Mouse (Mus musculus) MEL (cell line): ENCODE results near the gene Cox7b. TPM values are rescaled to one million over a fixed set of nuclear protein-coding genes. Genes with fewer than 3 reads are reported as not detected.

Experiments used
- DNase-seq: peaks from one replicate; pipeline ENCODE4 v3.0.0; 2011; ENCODE audit warnings: low read depth, low spot score
- H3K27ac ChIP-seq: 2 replicates; pipeline ENCODE4 v1.5.1; 2012; ENCODE audit warnings: low read depth, mild to moderate bottlenecking, control low read depth, low read length, moderate library complexity; ENCODE audit not compliant: control insufficient read depth
- H3K27me3 ChIP-seq, 2 experiments: fragments of 150-350 bp in 1 of 2; sonication (generic) in 1 of 2; 2 replicates each; pipeline ENCODE4 v1.6.1; 2012; ENCODE audit warnings: low read length in 2 of 2, mild to moderate bottlenecking in 2 of 2, improper control_type of control experiment in 1 of 2, moderate library complexity in 1 of 2; ENCODE audit not compliant: insufficient read depth in 2 of 2, control insufficient read depth in 1 of 2
- H3K36me3 ChIP-seq, 2 experiments: 2 replicates each; pipeline ENCODE4 v1.6.1; 2012 to 2014; ENCODE audit warnings: low read length in 2 of 2, improper control_type of control experiment in 1 of 2, inconsistent platforms in 1 of 2, mild to moderate bottlenecking in 1 of 2; ENCODE audit not compliant: insufficient read depth in 2 of 2, control insufficient read depth in 1 of 2
- H3K4me1 ChIP-seq, 2 experiments: fragments of 150-350 bp in 1 of 2; sonication (generic) in 1 of 2; 2 replicates each; pipeline ENCODE4 v1.6.1; 2012; ENCODE audit warnings: low read length in 2 of 2, improper control_type of control experiment in 1 of 2, mild to moderate bottlenecking in 1 of 2; ENCODE audit not compliant: insufficient read depth in 2 of 2, control insufficient read depth in 1 of 2
- H3K4me3 ChIP-seq, 2 experiments: fragments of 150-350 bp in 1 of 2; sonication (generic) in 1 of 2; 2 replicates each; pipeline ENCODE4 v1.5.1; 2012; ENCODE audit warnings: low read depth in 2 of 2, low read length in 2 of 2, mild to moderate bottlenecking in 2 of 2, moderate library complexity in 2 of 2, control low read depth in 1 of 2, improper control_type of control experiment in 1 of 2; ENCODE audit not compliant: control insufficient read depth in 1 of 2, insufficient read depth in 1 of 2
- H3K79me2 ChIP-seq: 2 replicates; pipeline ENCODE4 v1.6.1; 2012; ENCODE audit warnings: mild to moderate bottlenecking, low read length, moderate library complexity; ENCODE audit not compliant: control insufficient read depth, poor library complexity, insufficient read depth
- H3K9ac ChIP-seq: 2 replicates; pipeline ENCODE4 v1.6.1; 2012; ENCODE audit warnings: low read depth, mild to moderate bottlenecking, control low read depth, low read length, moderate library complexity; ENCODE audit not compliant: control insufficient read depth, poor library complexity, severe bottlenecking
- H3K9me3 ChIP-seq: fragments of 150-350 bp; sonication (generic); replicated peaks from 2 replicates; pipeline ENCODE4 v1.6.1; 2012; ENCODE audit warnings: mild to moderate bottlenecking, low read length, improper control_type of control experiment, moderate library complexity; ENCODE audit not compliant: insufficient read depth
- BHLHE40 ChIP-seq: IDR thresholded peaks from 2 replicates; pipeline ENCODE4 v1.6.1; 2012; ENCODE audit warnings: low read depth, mild to moderate bottlenecking, inconsistent platforms, low read length, improper control_type of control experiment, borderline replicate concordance
- CHD1 ChIP-seq: IDR thresholded peaks from 2 replicates; pipeline ENCODE4 v1.6.1; 2012; ENCODE audit warnings: low read depth, mild to moderate bottlenecking, inconsistent platforms, low read length, improper control_type of control experiment
- CHD2 ChIP-seq: IDR thresholded peaks from 2 replicates; pipeline ENCODE4 v1.6.1; 2011; ENCODE audit warnings: low read length, improper control_type of control experiment
- CTCF ChIP-seq, 3 experiments: IDR thresholded peaks in 2 of 3; conservative IDR thresholded peaks in 1 of 3; 2 replicates each; pipeline ENCODE4 v1.5.1; 2011 to 2012; ENCODE audit warnings: low read length in 3 of 3, low read depth in 2 of 3, mild to moderate bottlenecking in 2 of 3, improper control_type of control experiment in 1 of 3, inconsistent platforms in 1 of 3, mixed read lengths in 1 of 3, moderate library complexity in 1 of 3; ENCODE audit not compliant: control insufficient read depth in 1 of 3, insufficient read depth in 1 of 3, poor library complexity in 1 of 3, severe bottlenecking in 1 of 3
- E2F4 ChIP-seq: IDR thresholded peaks from 2 replicates; pipeline ENCODE4 v1.6.1; 2011; ENCODE audit warnings: low read depth, low read length, improper control_type of control experiment, borderline replicate concordance
- ELF1 ChIP-seq: IDR thresholded peaks from 2 replicates; pipeline ENCODE4 v1.6.1; 2014; ENCODE audit warnings: low read depth, mild to moderate bottlenecking, inconsistent platforms, low read length, improper control_type of control experiment, moderate library complexity
- EP300 ChIP-seq, 2 experiments: IDR thresholded peaks; 2 replicates each; pipeline ENCODE4 v1.6.1; 2011; ENCODE audit warnings: improper control_type of control experiment in 2 of 2, low read length in 2 of 2, low read depth in 1 of 2, mild to moderate bottlenecking in 1 of 2
- ETS1 ChIP-seq: IDR thresholded peaks from 2 replicates; pipeline ENCODE4 v1.6.1; 2012; ENCODE audit warnings: low read depth, mild to moderate bottlenecking, inconsistent platforms, low read length, improper control_type of control experiment, moderate library complexity
- GABPA ChIP-seq: IDR thresholded peaks from 2 replicates; pipeline ENCODE4 v1.6.1; 2012; ENCODE audit warnings: low read depth, mild to moderate bottlenecking, inconsistent platforms, low read length, improper control_type of control experiment, moderate library complexity
- GATA1 ChIP-seq: IDR thresholded peaks from 2 replicates; pipeline ENCODE4 v1.6.1; 2011; ENCODE audit warnings: low read depth, low read length, improper control_type of control experiment
- HCFC1 ChIP-seq: IDR thresholded peaks from 2 replicates; pipeline ENCODE4 v1.6.1; 2012; ENCODE audit warnings: low read depth, mild to moderate bottlenecking, inconsistent platforms, low read length, improper control_type of control experiment, moderate library complexity
- JUND ChIP-seq: IDR thresholded peaks from 2 replicates; pipeline ENCODE4 v1.6.1; 2011; ENCODE audit warnings: low read depth, mild to moderate bottlenecking, improper control_type of control experiment, low read length
- KAT2A ChIP-seq: conservative IDR thresholded peaks from 2 replicates; pipeline ENCODE4 v1.6.1; 2012; ENCODE audit warnings: low read depth, low read length, improper control_type of control experiment, inconsistent platforms
- MAFK ChIP-seq: IDR thresholded peaks from 2 replicates; pipeline ENCODE4 v1.6.1; 2011; ENCODE audit warnings: low read depth, mild to moderate bottlenecking, low read length, improper control_type of control experiment, borderline replicate concordance
- MAZ ChIP-seq: IDR thresholded peaks from 2 replicates; pipeline ENCODE4 v1.6.1; 2012; ENCODE audit warnings: low read depth, mild to moderate bottlenecking, inconsistent platforms, low read length, improper control_type of control experiment
- MEF2A ChIP-seq: IDR thresholded peaks from 2 replicates; pipeline ENCODE4 v1.6.1; 2014; ENCODE audit warnings: low read depth, mild to moderate bottlenecking, inconsistent platforms, low read length, improper control_type of control experiment; ENCODE audit not compliant: poor library complexity, insufficient replicate concordance, severe bottlenecking; ENCODE audit errors: extremely low read depth
- MXI1 ChIP-seq: IDR thresholded peaks from 2 replicates; pipeline ENCODE4 v1.6.1; 2011; ENCODE audit warnings: mild to moderate bottlenecking, low read depth, low read length, improper control_type of control experiment
- MYB ChIP-seq: IDR thresholded peaks from 2 replicates; pipeline ENCODE4 v1.6.1; 2011; ENCODE audit warnings: mild to moderate bottlenecking, low read depth, low read length, improper control_type of control experiment
- MYC ChIP-seq: IDR thresholded peaks from 2 replicates; pipeline ENCODE4 v1.6.1; 2011; ENCODE audit warnings: low read depth, mild to moderate bottlenecking, low read length, improper control_type of control experiment, moderate library complexity
- NELFE ChIP-seq: IDR thresholded peaks from 2 replicates; pipeline ENCODE4 v1.6.1; 2011; ENCODE audit warnings: low read depth, low read length, improper control_type of control experiment
- POLR2A ChIP-seq, 2 experiments: IDR thresholded peaks; 2 replicates each; pipeline ENCODE4 v1.6.1; 2011 to 2012; ENCODE audit warnings: low read length in 2 of 2, mild to moderate bottlenecking in 2 of 2, control low read depth in 1 of 2, improper control_type of control experiment in 1 of 2, low read depth in 1 of 2, moderate library complexity in 1 of 2; ENCODE audit not compliant: control insufficient read depth in 1 of 2, insufficient read depth in 1 of 2, poor library complexity in 1 of 2
- POLR2AphosphoS2 ChIP-seq: IDR thresholded peaks from 2 replicates; pipeline ENCODE4 v1.6.1; 2011; ENCODE audit warnings: low read length, improper control_type of control experiment
- POLR2AphosphoS5 ChIP-seq: IDR thresholded peaks from 2 replicates; pipeline ENCODE4 v1.6.1; 2012; ENCODE audit warnings: low read depth, borderline replicate concordance, mild to moderate bottlenecking, inconsistent platforms, low read length, moderate library complexity, mixed read lengths
- RAD21 ChIP-seq: IDR thresholded peaks from 2 replicates; pipeline ENCODE4 v1.6.1; 2011; ENCODE audit warnings: mild to moderate bottlenecking, low read depth, low read length, improper control_type of control experiment
- RCOR1 ChIP-seq: IDR thresholded peaks from 2 replicates; pipeline ENCODE4 v1.6.1; 2012; ENCODE audit warnings: low read depth, mild to moderate bottlenecking, inconsistent platforms, low read length, improper control_type of control experiment
- SIN3A ChIP-seq: IDR thresholded peaks from 2 replicates; pipeline ENCODE4 v1.6.1; 2012; ENCODE audit warnings: low read length, improper control_type of control experiment, inconsistent platforms
- SMC3 ChIP-seq: IDR thresholded peaks from 2 replicates; pipeline ENCODE4 v1.6.1; 2011; ENCODE audit warnings: low read depth, low read length, improper control_type of control experiment
- TAL1 ChIP-seq: IDR thresholded peaks from 2 replicates; pipeline ENCODE4 v1.6.1; 2012; ENCODE audit warnings: mild to moderate bottlenecking, inconsistent platforms, low read length, moderate library complexity, mixed read lengths
- TBP ChIP-seq: IDR thresholded peaks from 2 replicates; pipeline ENCODE4 v1.8.0; 2011; ENCODE audit warnings: low read depth, low read length, improper control_type of control experiment
- TCF12 ChIP-seq: IDR thresholded peaks from 2 replicates; pipeline ENCODE4 v1.6.1; 2014; ENCODE audit warnings: low read depth, mild to moderate bottlenecking, inconsistent platforms, low read length, improper control_type of control experiment, moderate library complexity
- UBTF ChIP-seq: IDR thresholded peaks from 2 replicates; pipeline ENCODE4 v1.6.1; 2012; ENCODE audit warnings: low read depth, mild to moderate bottlenecking, inconsistent platforms, low read length, improper control_type of control experiment, moderate library complexity, borderline replicate concordance; ENCODE audit not compliant: insufficient read depth
- USF1 ChIP-seq: IDR thresholded peaks from 2 replicates; pipeline ENCODE4 v1.6.1; 2014; ENCODE audit warnings: low read depth, mild to moderate bottlenecking, inconsistent platforms, low read length, improper control_type of control experiment, moderate library complexity
- USF2 ChIP-seq, 2 experiments: IDR thresholded peaks; 2 replicates each; pipeline ENCODE4 v1.6.1; 2011 to 2012; ENCODE audit warnings: improper control_type of control experiment in 2 of 2, low read length in 2 of 2, borderline replicate concordance in 1 of 2, inconsistent platforms in 1 of 2, low read depth in 1 of 2, mild to moderate bottlenecking in 1 of 2; ENCODE audit not compliant: insufficient read depth in 1 of 2
- ZC3H11A ChIP-seq: IDR thresholded peaks from 2 replicates; pipeline ENCODE4 v1.6.1; 2012; ENCODE audit warnings: low read depth, mild to moderate bottlenecking, inconsistent platforms, low read length, improper control_type of control experiment
- ZKSCAN1 ChIP-seq: IDR thresholded peaks from 2 replicates; pipeline ENCODE4 v1.6.1; 2012; ENCODE audit warnings: low read depth, mild to moderate bottlenecking, inconsistent platforms, low read length, improper control_type of control experiment, moderate library complexity
- ZMIZ1 ChIP-seq: IDR thresholded peaks from 2 replicates; pipeline ENCODE4 v1.6.1; 2012; ENCODE audit warnings: low read depth, mild to moderate bottlenecking, inconsistent platforms, low read length, improper control_type of control experiment, moderate library complexity
- polyA plus RNA-seq, 2 experiments: library from polyadenylated mRNA; stranded (reverse) in 1 of 2; unstranded in 1 of 2; fragments of >175 nt in 1 of 2; fragments of >200 nt in 1 of 2; gene quantifications; 2 replicates each; pipeline versions ENCODE4 v1.2.1 to v1.2.4; 2012; ENCODE audit warnings: low replicate concordance in 2 of 2, low read depth in 1 of 2; ENCODE audit not compliant: insufficient read length in 2 of 2, insufficient read depth in 1 of 2, missing spikeins in 1 of 2
- total RNA-seq: library from RNA; depleted of rRNA; stranded (reverse); fragments of 300-350 nt; gene quantifications from 2 replicates; pipeline ENCODE4 v1.2.3, GENCODE M21; 2012

Cox7b gene
- total and polyA plus RNA-seq, 3 experiments: 245 to 1,065 (median 721) TPM

GRCm38 (mm10) chrX:106043863-106044617 lies 28.5 kb downstream of the Cox7b start:
- Histone ChIP-seq H3K36me3 (peaks cover 0 to 20% of the 10 kb centered on the region in 2 experiments; a peak in 2 of 4 replicates), H3K4me3 (no peak overlapping the region), H3K27me3 (no peaks in the 10 kb centered on the region), H3K9ac (no peak overlapping the region), H3K9me3 (no peaks in the 10 kb centered on the region), H3K4me1 (peaks cover 11 to 17% of the 10 kb centered on the region in 2 experiments), H3K79me2 (no peaks in the 10 kb centered on the region), H3K27ac (peak overlapping the region; percentile 57)
- DNase-seq: peak; percentile 93
- TF ChIP-seq MYB: 0 out of 2 replicates have a peak, but pooled peaks have one; percentile 35
- TF ChIP-seq E2F4: no peak
- no peak for TF ChIP-seq NELFE
- no peak for TF ChIP-seq HCFC1
- 0 out of 2 replicates have a peak, but pooled peaks have one; percentile 56 for TF ChIP-seq MXI1
- TF ChIP-seq KAT2A: no peak
- no peak for TF ChIP-seq CHD1
- TF ChIP-seq TBP: no peak
- no peak for TF ChIP-seq MAZ
- no peak for TF ChIP-seq POLR2AphosphoS5
- no peak for TF ChIP-seq ZC3H11A
- TF ChIP-seq SIN3A: peak; percentile 91
- no peak for TF ChIP-seq RAD21
- no peak for TF ChIP-seq MYC
- no peak for TF ChIP-seq ELF1
- TF ChIP-seq JUND: no peak
- TF ChIP-seq TCF12: peak; percentile 98
- TF ChIP-seq GATA1: peak; percentile 99
- no peak for TF ChIP-seq USF1
- TF ChIP-seq SMC3: no peak
- TF ChIP-seq CHD2: no peak
- no peak; the same call in 1 of the 2 replicates for TF ChIP-seq BHLHE40
- TF ChIP-seq ETS1: peak; percentile 100
- TF ChIP-seq MAFK: peak; percentile 65; the same call in 1 of the 2 replicates
- TF ChIP-seq ZMIZ1: no peak
- peak; percentile 96 to 97 for TF ChIP-seq EP300 (IDR thresholded peaks at IDR 0.05; ENCODE audit: low read depth in 1 of 2, low read length in 2 of 2)
- no peak for TF ChIP-seq POLR2A (IDR thresholded peaks at IDR 0.05; ENCODE audit: control insufficient read depth in 1 of 2, insufficient read depth in 1 of 2, low read depth in 1 of 2, low read length in 2 of 2, poor library complexity in 1 of 2)
- no peak for TF ChIP-seq CTCF (IDR thresholded peaks at IDR 0.05 in 2 of 3, conservative IDR thresholded peaks at IDR 0.05 in 1 of 3; ENCODE audit: control insufficient read depth in 1 of 3, insufficient read depth in 1 of 3, low read depth in 2 of 3, low read length in 3 of 3, poor library complexity in 1 of 3, severe bottlenecking in 1 of 3)
- peak; percentile 97 for TF ChIP-seq TAL1
- TF ChIP-seq POLR2AphosphoS2: 0 out of 2 replicates have a peak, but pooled peaks have one; percentile 45
- peak; percentile 98 for TF ChIP-seq RCOR1
- TF ChIP-seq UBTF: no peak
- TF ChIP-seq GABPA: no peak
- TF ChIP-seq MEF2A: 0 out of 2 replicates have a peak, but pooled peaks have one; percentile 20
- no peak for TF ChIP-seq ZKSCAN1
- TF ChIP-seq USF2 (IDR thresholded peaks at IDR 0.05; ENCODE audit: borderline replicate concordance in 1 of 2, insufficient read depth in 1 of 2, low read depth in 1 of 2, low read length in 2 of 2): no peak
